Mouse (Mus musculus) WW6 (cell line): ENCODE data around the gene Kctd13.

Source experiments
- DNase-seq: peaks from one replicate; pipeline ENCODE4 v3.0.0-alpha.2; 2013; ENCODE audit warnings: low read depth, low spot score

Gene Kctd13

GRCm38 (mm10) chr7:126941801-126942200, 13.1 kb downstream of the Kctd13 start:
- no peak for DNase-seq

GRCm38 (mm10) chr7:126946530-126946929, 17.9 kb downstream of the Kctd13 start:
- no peak for DNase-seq

- no peak for DNase-seq
These were observed 19.9 kb downstream of the Kctd13 start for GRCm38 (mm10) chr7:126948626-126949025.

GRCm38 (mm10) chr7:126949403-126949792, 20.7 kb downstream of the Kctd13 start, which contains the start of gene Asphd1:
Gene Asphd1, minus strand, starts transcription at chr7:126949582.
- no peak for DNase-seq

- DNase-seq = peak; percentile 61
These were observed 21.3 kb downstream of the Kctd13 start, which contains the start of gene Sez6l2 for GRCm38 (mm10) chr7:126949793-126950646. Gene Sez6l2, plus strand, starts transcription at chr7:126950563.

- no peak for DNase-seq
These were observed 22.3 kb downstream of the Kctd13 start for GRCm38 (mm10) chr7:126950647-126951615.

GRCm38 (mm10) chr7:126951741-126952140, 23.1 kb downstream of the Kctd13 start:
- no peak for DNase-seq

GRCm38 (mm10) chr7:126952646-126953045, 24.0 kb downstream of the Kctd13 start:
- no peak for DNase-seq

GRCm38 (mm10) chr7:126955125-126955524, 26.4 kb downstream of the Kctd13 start:
- DNase-seq = no peak

- DNase-seq = no peak
These were observed 31.1 kb downstream of the Kctd13 start for GRCm38 (mm10) chr7:126959780-126960179.

GRCm38 (mm10) chr7:126961095-126961494, 32.4 kb downstream of the Kctd13 start:
- no peak for DNase-seq

GRCm38 (mm10) chr7:126961965-126962364, 33.3 kb downstream of the Kctd13 start:
- DNase-seq = no peak

GRCm38 (mm10) chr7:126963548-126964286, 35.0 kb downstream of the Kctd13 start:
- no peak for DNase-seq

GRCm38 (mm10) chr7:126965568-126965967, 36.9 kb downstream of the Kctd13 start:
- no peak for DNase-seq

- no peak for DNase-seq
These were observed 38.7 kb downstream of the Kctd13 start for GRCm38 (mm10) chr7:126967361-126967760.

GRCm38 (mm10) chr7:126975493-126975892, 46.8 kb downstream of the Kctd13 start:
- no peak for DNase-seq

GRCm38 (mm10) chr7:126975893-126975949, 47.0 kb downstream of the Kctd13 start, which contains the start of gene Cdipt:
Gene Cdipt, plus strand, starts transcription at chr7:126975914.
- no peak for DNase-seq

GRCm38 (mm10) chr7:126975950-126976866, 47.5 kb downstream of the Kctd13 start, which contains the start of gene Cdiptos:
Gene Cdiptos, minus strand, starts transcription at chr7:126976098.
- peak; percentile 89 for DNase-seq

- no peak for DNase-seq
These were observed 48.3 kb downstream of the Kctd13 start for GRCm38 (mm10) chr7:126976878-126977459.

- no peak for DNase-seq
These were observed 50.2 kb downstream of the Kctd13 start for GRCm38 (mm10) chr7:126978841-126979240.
